Mouse (Mus musculus): ENCODE results near the gene Prrx2.

DNA sequence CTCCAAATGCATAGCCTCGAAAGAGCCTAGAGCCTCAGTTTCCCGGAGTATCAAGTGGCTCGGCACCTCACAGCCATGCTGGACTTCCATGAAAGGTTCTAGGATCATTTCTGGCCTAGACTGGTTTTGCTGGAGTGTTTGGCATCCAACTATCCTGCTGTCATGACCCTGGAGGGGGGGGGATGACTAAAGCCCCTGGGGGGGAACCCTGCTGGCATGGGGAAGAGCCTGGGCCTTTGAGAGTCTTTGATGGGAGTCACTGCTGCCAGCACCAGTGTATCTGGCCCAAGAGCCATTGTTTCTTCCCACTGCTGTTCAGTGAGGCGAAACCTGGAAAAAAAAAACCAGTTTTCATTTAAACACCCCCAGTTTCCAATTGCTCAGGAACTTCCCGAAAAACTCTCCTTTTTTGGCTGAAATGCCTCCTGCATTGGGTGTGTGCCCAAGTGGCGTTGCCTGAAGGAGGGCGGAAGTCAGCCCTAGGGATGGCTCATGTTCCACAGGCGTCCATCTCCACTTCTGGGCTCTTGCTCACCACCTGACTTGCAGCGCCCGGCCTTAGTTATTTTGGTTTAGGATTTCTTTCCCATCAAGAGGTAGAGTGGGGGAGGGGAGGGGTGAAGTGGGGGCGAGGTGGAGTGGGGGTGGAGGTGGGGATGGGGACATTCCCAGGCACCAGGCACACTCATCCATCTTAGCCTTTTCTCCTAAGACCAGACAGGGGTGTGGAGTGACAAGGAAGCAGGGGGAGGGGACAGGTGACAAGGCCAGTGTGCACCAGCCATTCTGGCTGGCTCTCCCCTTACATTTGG is 41.1 kb downstream of the Prrx2 start:
- TF ChIP-seq CTCF (IDR thresholded peaks at IDR 0.05; ENCODE audit: control insufficient read depth, insufficient read depth, insufficient replicate concordance, low read depth, low read length) (no peak), POLR2A (IDR thresholded peaks at IDR 0.05; ENCODE audit: control insufficient read depth, low read depth, low read length) (no peak)

Data from testis, adult 2 months (tissue).